In genomic region chr8:11957046-11957783, GRCm38 (mm10) we compare ENCODE assay signal across 9 mouse cellular contexts.
DNase-seq lines count a peak whose midpoint lies in the region; ATAC-seq lines count a peak whose summit lies in the region.
"Had no signal": no experiment of that assay in that cellular context is flagged by ENCODE, and none has a peak within 500 bp of the region (broad histone marks: within the 10 kb centered on the region; RNA-seq: fewer than 3 reads in every experiment).

No protein-coding gene starts in this region.

- H3K4me3 ChIP-seq in embryonic facial prominence, embryonic 13.5 days = no peak overlapping the region
- H3K4me3 ChIP-seq: heart, embryonic 13.5 days had no signal

- H3K4me2 ChIP-seq in embryonic facial prominence, embryonic 13.5 days = no peak overlapping the region
- H3K4me2 ChIP-seq: heart, embryonic 13.5 days had no signal

- H3K9me3 ChIP-seq in embryonic facial prominence, embryonic 13.5 days = no peaks in the 10 kb centered on the region
- H3K9me3 ChIP-seq: heart, embryonic 13.5 days had no signal

- no peak overlapping the region for H3K27ac ChIP-seq in embryonic facial prominence, embryonic 13.5 days
- H3K27ac ChIP-seq: heart, embryonic 13.5 days had no signal

- peak; percentile 11 for DNase-seq in adrenal gland, adult 2 months
- no peak for DNase-seq in adrenal gland, postnatal 25 days
- peak; percentile 53 for DNase-seq in thymus, postnatal 0 days (ENCODE audit: low spot score)
- DNase-seq in thymus, postnatal 36 days = no peak
- DNase-seq in induced T-regulatory cell, adult 2 months (ENCODE audit: low read depth) = peak; percentile 63
- DNase-seq in lung, postnatal 14 days = peak; percentile 49
- DNase-seq in splenic B cell, adult 2 months (ENCODE audit: low read depth, low spot score) = peak; percentile 51

- no peaks in the 10 kb centered on the region for H3K36me3 ChIP-seq in embryonic facial prominence, embryonic 13.5 days
- H3K36me3 ChIP-seq in splenic B cell, adult 2 months (ENCODE audit: control insufficient read depth, insufficient read depth, low read length, poor library complexity, severe bottlenecking) = no peaks in the 10 kb centered on the region
- H3K36me3 ChIP-seq: heart, embryonic 13.5 days had no signal

- no peak overlapping the region for H3K9ac ChIP-seq in embryonic facial prominence, embryonic 13.5 days
- H3K9ac ChIP-seq: heart, embryonic 13.5 days had no signal

- ATAC-seq in embryonic facial prominence, embryonic 13.5 days (ENCODE audit: insufficient number of reproducible peaks, insufficient read depth, low FRiP score, low TSS enrichment, low read depth) = 0 out of 2 replicates have a peak, but pooled peaks have one; percentile 52

- WGBS in embryonic facial prominence, embryonic 13.5 days = 64% methylated on average over 7 of the region's 7 CpGs

- peaks cover 24% of the 10 kb centered on the region for H3K27me3 ChIP-seq in embryonic facial prominence, embryonic 13.5 days
- H3K27me3 ChIP-seq in splenic B cell, adult 2 months (ENCODE audit: control insufficient read depth, insufficient read depth, low read length, poor library complexity, severe bottlenecking) = no peaks in the 10 kb centered on the region; the same call in 1 of the 2 replicates

- H3K4me1 ChIP-seq in embryonic facial prominence, embryonic 13.5 days = no peaks in the 10 kb centered on the region
- H3K4me1 ChIP-seq: heart, embryonic 13.5 days had no signal

Comparison
In these comparisons a context has a peak if more than half of its experiments do, and no peak if none do; other contexts are left out.
1. DNase-seq: peak in adrenal gland, adult 2 months (single experiment), thymus, postnatal 0 days (single experiment), induced T-regulatory cell, adult 2 months (single experiment), lung, postnatal 14 days (single experiment) and splenic B cell, adult 2 months (single experiment); none in adrenal gland, postnatal 25 days (single experiment) and thymus, postnatal 36 days (0 of 2).